Mouse (Mus musculus): Measurements from ENCODE around the gene Itih3.

The Itih3 gene

GRCm38 (mm10) chr14:30861421-30862125 is 62.0 kb downstream of the Itih3 start:
- DNase-seq (ENCODE audit: low spot score): no peak
